Mouse (Mus musculus): Measurements from ENCODE around the gene Parvb. TPM values are rescaled to one million over a fixed set of nuclear protein-coding genes. Genes with fewer than 3 reads are reported as not detected.

Gene Parvb
- total and polyA plus RNA-seq, 2 experiments from 2014 or later = 6.2 to 9.5 TPM

DNA sequence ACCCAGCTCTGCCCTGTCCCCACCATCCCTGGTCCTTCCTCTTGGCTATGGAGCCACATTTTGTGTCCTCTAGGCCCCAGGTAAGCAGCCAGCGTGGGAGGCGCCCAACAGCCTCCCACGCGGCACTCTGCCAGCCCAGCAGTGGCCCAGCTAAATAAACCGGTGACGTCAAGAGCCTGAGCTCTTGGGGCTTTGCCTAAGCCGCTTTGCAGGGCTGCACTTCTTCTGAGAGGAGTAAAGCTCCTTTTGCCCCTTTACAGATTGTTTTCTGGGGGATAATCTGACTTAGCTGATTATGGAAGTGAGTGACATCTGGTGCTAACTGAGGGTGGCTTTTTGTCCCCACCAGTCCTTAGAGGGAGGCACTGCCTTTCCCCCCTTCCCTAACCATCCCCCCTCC, 69.2 kb downstream of the Parvb start:
- DNase-seq (ENCODE audit: low spot score) = peak; percentile 73
- Histone ChIP-seq H3K4me2 (ENCODE audit: low read depth, low read length) (no peak overlapping the region), H3K9ac (replicated peaks; ENCODE audit: low read length) (no peak overlapping the region), H3K4me1 (ENCODE audit: insufficient read depth, low read length) (peaks cover 49% of the 10 kb centered on the region), H3K4me3 (ENCODE audit: low read length) (no peak overlapping the region), H3K9me3 (ENCODE audit: low read length) (no peaks in the 10 kb centered on the region), H3K36me3 (ENCODE audit: insufficient read depth, low read length) (no peaks in the 10 kb centered on the region), H3K27ac (no peak overlapping the region), H3K27me3 (ENCODE audit: insufficient read depth, low read length) (no peaks in the 10 kb centered on the region)
- ATAC-seq = no peak
- TF ChIP-seq CTCF (IDR thresholded peaks at IDR 0.05; ENCODE audit: low read depth) = no peak
- 17% methylated on average over 7 of the region's 7 CpGs for WGBS

DNA sequence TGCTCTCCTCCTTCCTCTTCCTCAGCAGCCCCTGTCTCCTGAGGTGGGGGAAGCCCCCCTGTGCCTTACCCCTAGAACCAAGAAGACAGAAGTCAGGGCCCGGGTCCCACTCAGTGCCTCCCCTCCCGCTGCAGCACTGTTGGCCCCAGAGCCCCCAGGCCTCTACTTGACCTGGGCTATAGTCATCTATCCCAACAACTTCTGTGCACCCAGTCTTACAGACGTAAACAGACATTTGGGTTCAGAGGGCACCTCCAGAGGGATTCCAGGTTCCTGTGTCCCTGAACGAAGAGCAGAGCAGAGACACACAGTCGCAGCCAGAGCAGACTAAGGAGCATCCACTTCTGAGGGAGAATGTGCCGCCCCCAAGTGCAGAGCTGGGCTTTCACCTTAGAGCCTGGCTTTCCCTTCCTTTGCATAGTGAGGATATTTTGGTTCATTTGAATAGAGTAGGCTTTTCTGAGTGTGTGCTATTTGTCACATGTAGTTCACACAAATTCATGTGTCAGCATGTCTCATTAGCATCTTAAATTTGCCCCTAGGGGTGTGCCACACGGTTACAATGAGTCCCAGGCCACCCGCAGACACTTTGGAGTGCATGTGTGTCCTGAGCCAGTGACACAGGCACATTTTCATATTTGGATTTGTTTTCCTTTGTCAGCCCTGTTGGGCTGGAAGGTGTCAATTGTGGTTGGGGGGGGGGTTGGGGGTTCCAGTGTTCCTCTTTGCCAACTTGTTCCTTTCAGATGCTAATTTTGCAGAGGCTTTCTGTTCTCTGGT, 70.0 kb downstream of the Parvb start:
- no peak overlapping the region for H3K4me3 ChIP-seq (ENCODE audit: low read length)
- 36% methylated on average over 8 of the region's 8 CpGs for WGBS
- H3K36me3 ChIP-seq (ENCODE audit: insufficient read depth, low read length) = no peaks in the 10 kb centered on the region
- no peak overlapping the region for H3K4me2 ChIP-seq (ENCODE audit: low read depth, low read length)
- H3K27ac ChIP-seq = no peak overlapping the region; the same call in 1 of the 2 replicates
- TF ChIP-seq CTCF (IDR thresholded peaks at IDR 0.05; ENCODE audit: low read depth) = no peak
- DNase-seq (ENCODE audit: low spot score) = no peak
- peaks cover 49% of the 10 kb centered on the region for H3K4me1 ChIP-seq (ENCODE audit: insufficient read depth, low read length)
- H3K9ac ChIP-seq (replicated peaks; ENCODE audit: low read length) = no peak overlapping the region
- H3K27me3 ChIP-seq (ENCODE audit: insufficient read depth, low read length) = no peaks in the 10 kb centered on the region
- ATAC-seq = no peak
- H3K9me3 ChIP-seq (ENCODE audit: low read length) = no peaks in the 10 kb centered on the region

DNA sequence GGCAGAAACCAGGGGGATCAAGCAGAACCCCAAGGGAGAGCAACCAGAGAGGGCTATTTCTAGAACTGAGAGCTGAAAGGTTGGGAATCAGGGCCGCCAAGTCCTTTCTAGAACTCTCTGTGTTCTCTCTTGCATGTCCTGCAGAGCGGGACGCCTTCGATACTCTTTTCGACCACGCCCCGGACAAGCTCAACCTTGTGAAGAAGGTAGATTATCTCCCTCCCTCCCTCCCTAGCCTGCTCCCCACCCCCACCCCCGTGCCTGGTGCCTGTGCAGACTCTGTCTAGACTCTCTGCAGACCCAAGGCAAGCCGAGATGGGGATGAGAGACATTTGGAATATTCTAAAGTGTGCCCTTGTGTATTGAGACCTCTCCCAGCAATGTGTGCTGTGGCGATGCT, 71.4 kb downstream of the Parvb start:
- no peak overlapping the region for H3K4me2 ChIP-seq (ENCODE audit: low read depth, low read length)
- H3K4me1 ChIP-seq (ENCODE audit: insufficient read depth, low read length) = peaks cover 48% of the 10 kb centered on the region
- no peak for TF ChIP-seq CTCF (IDR thresholded peaks at IDR 0.05; ENCODE audit: low read depth)

DNA sequence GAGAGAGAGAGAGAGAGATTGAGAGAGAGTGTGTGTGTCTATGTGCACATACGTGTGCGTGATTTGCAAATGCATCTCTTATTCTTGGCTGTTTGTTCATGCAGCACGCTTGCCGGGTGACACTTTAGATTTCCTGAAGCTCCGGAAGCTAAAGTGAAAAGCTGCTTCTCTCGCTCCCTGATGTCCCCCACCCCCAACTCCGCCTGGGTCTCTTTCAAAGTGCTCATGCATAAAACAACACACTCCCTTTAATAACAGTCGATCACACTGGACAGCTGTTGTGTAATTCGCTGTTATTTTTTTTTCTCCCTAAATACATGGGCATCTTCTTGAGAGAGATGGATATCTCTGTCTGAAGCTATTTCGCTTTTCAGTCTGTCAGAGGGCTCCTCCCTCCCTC, 73.5 kb downstream of the Parvb start:
- H3K4me2 ChIP-seq (ENCODE audit: low read depth, low read length) = no peak overlapping the region
- H3K4me3 ChIP-seq (ENCODE audit: low read length) = no peak overlapping the region
- H3K27ac ChIP-seq = no peak overlapping the region
- H3K36me3 ChIP-seq (ENCODE audit: insufficient read depth, low read length) = no peaks in the 10 kb centered on the region
- peaks cover 27% of the 10 kb centered on the region for H3K4me1 ChIP-seq (ENCODE audit: insufficient read depth, low read length)
- no peaks in the 10 kb centered on the region for H3K27me3 ChIP-seq (ENCODE audit: insufficient read depth, low read length)
- 28% methylated on average over 10 of the region's 10 CpGs for WGBS
- H3K9me3 ChIP-seq (ENCODE audit: low read length) = no peaks in the 10 kb centered on the region
- DNase-seq (ENCODE audit: low spot score) (peak; percentile 47), ATAC-seq (no peak)
- no peak for TF ChIP-seq CTCF (IDR thresholded peaks at IDR 0.05; ENCODE audit: low read depth)
- no peak overlapping the region for H3K9ac ChIP-seq (replicated peaks; ENCODE audit: low read length)

More for the DNA sequence above, 71.4 kb downstream of the Parvb start:
- Histone ChIP-seq H3K27me3 (ENCODE audit: insufficient read depth, low read length) (no peaks in the 10 kb centered on the region), H3K9me3 (ENCODE audit: low read length) (no peaks in the 10 kb centered on the region), H3K36me3 (ENCODE audit: insufficient read depth, low read length) (no peaks in the 10 kb centered on the region), H3K4me3 (ENCODE audit: low read length) (no peak overlapping the region), H3K27ac (no peak overlapping the region), H3K9ac (replicated peaks; ENCODE audit: low read length) (no peak overlapping the region)
- no peak for DNase-seq (ENCODE audit: low spot score)
- WGBS = 66% methylated on average over 10 of the region's 10 CpGs
- no peak for ATAC-seq

DNA sequence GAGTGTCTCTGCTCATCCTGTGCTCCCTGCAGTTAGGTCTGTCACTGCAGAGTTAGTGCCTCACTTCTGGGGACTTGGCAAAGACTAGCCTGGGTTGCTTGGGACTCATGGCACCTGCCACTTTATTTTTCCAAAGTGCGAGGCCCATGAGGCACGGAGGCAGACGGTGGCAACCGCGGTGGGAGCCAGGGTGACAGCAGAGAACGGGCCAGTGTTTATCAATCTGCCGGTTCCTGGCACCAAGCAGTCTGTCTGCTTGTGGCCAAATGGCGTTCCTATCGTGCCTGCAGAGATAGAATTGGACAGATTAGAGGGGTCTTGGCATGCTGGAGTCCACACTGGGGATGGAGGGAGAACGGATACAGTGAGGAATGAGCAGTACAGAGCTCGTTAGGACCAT, 78.4 kb downstream of the Parvb start:
- no peak for TF ChIP-seq CTCF (IDR thresholded peaks at IDR 0.05; ENCODE audit: low read depth)
- Histone ChIP-seq H3K9me3 (ENCODE audit: low read length) (no peaks in the 10 kb centered on the region), H3K4me1 (ENCODE audit: insufficient read depth, low read length) (peaks cover 10% of the 10 kb centered on the region; the same call in 1 of the 2 replicates), H3K4me3 (ENCODE audit: low read length) (no peak overlapping the region), H3K27ac (peak overlapping the region; percentile 60; the same call in 1 of the 2 replicates), H3K9ac (replicated peaks; ENCODE audit: low read length) (no peak overlapping the region), H3K4me2 (ENCODE audit: low read depth, low read length) (no peak overlapping the region), H3K27me3 (ENCODE audit: insufficient read depth, low read length) (no peaks in the 10 kb centered on the region), H3K36me3 (ENCODE audit: insufficient read depth, low read length) (no peaks in the 10 kb centered on the region)
- ATAC-seq (peak; percentile 66), DNase-seq (ENCODE audit: low spot score) (peak; percentile 74)
- whole genome bisulfite sequencing = 35% methylated on average over 11 of the region's 11 CpGs

DNA sequence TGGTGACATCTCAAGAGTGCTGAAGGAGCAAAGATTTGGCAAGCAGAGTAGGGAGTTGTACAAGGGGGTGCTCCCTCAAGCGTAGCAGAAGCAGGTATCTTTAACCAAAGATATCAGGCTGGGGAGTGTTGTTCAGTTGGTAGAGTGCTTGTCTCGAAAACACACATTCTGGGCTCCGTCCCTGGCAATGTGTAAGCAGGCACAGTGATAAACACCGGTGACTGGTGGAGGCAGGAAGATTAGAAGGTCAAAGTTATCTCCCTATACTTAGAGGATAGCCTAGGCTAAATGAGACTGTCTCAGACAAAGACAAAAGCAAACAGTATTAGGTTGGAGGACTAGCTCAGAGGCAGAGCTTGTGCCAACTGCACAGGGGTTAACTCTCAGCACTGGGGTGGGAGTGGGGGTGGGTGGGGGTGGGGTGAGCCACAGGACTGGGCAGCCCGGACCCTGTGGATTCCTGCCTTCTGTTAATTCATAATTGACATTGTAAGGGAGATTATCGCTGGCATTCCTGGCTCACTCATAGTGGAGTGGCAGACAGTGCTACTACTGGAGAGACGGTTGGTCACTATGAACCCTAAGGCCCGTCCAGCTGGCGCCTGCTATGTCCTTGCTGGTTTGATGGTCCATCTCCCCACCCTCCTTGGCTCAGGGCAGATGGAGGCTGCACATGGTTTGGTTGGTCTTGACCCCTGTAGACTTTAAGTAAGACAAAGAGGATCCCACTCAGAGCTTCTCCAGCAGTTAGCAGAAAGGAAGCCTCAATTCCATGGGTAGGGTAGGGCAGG, 79.6 kb downstream of the Parvb start:
- Histone ChIP-seq H3K4me1 (ENCODE audit: insufficient read depth, low read length) (peaks cover 18% of the 10 kb centered on the region; the same call in 1 of the 2 replicates), H3K27ac (peak overlapping the region; percentile 60; the same call in 1 of the 2 replicates), H3K36me3 (ENCODE audit: insufficient read depth, low read length) (no peaks in the 10 kb centered on the region), H3K4me3 (ENCODE audit: low read length) (no peak overlapping the region), H3K9me3 (ENCODE audit: low read length) (no peaks in the 10 kb centered on the region), H3K4me2 (ENCODE audit: low read depth, low read length) (no peak overlapping the region), H3K9ac (replicated peaks; ENCODE audit: low read length) (no peak overlapping the region), H3K27me3 (ENCODE audit: insufficient read depth, low read length) (no peaks in the 10 kb centered on the region)
- DNase-seq (ENCODE audit: low spot score) (no peak), ATAC-seq (no peak)
- WGBS = 61% methylated on average over 9 of the region's 9 CpGs
- TF ChIP-seq CTCF (IDR thresholded peaks at IDR 0.05; ENCODE audit: low read depth) = no peak

All from hindbrain, postnatal 0 days (tissue).